Mouse (Mus musculus) erythroblast, adult 5-6 weeks (primary cell): ENCODE results near the gene Ccr10. TPM values are rescaled to one million over a fixed set of nuclear protein-coding genes. Genes with fewer than 3 reads are reported as not detected.
"Not testable (repeated sequence)": the region's sequence is repeated elsewhere in the genome, so short reads cannot be mapped to it uniquely, and the experiment has no call there.

ENCODE experiments used
- ATAC-seq: replicated peaks from 2 replicates; pipeline ENCODE4 v1.8.0; 2016; ENCODE audit warnings: moderate number of reproducible peaks, mild to moderate bottlenecking, moderate TSS enrichment, inconsistent platforms; ENCODE audit not compliant: poor library complexity, low FRiP score, severe bottlenecking
- total RNA-seq, 2 experiments: library from RNA; stranded (forward) in 1 of 2; stranded (reverse) in 1 of 2; fragments of 150-400 nt in 1 of 2; fragments of 200-764, 138-1000 nt in 1 of 2; gene quantifications; 2 replicates each; pipeline versions ENCODE4 v1.2.3 to v1.2.4; 2015 to 2017; ENCODE audit warnings: low replicate concordance in 2 of 2

The Ccr10 gene
- total RNA-seq, 2 experiments from 2014 or later, result not detected

DNA sequence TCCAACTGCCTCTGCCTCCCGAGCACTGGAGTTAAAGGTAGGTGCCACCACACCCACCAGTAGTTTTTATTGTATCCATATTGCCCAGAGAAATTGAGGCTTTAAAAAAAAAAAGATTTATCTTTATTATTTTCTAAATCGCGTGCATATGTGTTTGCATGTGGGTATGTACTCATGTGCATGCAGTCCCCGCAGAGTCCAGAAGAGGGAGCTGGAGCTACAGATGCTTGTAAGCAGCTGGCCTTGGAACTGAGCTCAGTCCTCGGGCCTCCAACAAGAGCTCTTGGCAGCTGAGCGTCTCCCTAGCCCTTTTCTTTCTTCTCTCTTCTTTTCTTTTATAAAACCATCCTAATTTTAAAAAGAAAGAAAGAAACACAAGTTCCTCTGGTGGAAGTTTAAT is 43.5 kb downstream of the Ccr10 start:
- peak; percentile 68 for ATAC-seq

DNA sequence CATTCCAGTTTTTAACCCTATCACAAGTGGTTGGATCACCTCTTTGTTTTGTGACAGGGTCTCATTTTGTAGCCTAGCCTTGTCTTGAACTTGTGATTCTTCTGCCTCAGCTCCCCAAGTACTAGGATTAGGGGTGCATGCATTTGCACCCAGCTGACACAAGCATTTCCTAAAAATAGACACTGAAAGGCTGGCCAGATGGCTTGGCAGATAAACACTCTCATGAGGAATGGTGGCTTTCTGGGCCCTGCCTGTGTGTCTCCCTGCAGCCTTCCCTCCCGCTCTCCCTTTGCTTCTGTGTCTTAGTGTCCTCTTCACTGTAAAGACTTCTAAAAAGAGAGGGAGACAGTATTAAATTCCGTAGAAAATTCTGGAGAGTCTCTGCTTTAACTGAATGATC is 44.1 kb downstream of the Ccr10 start:
- ATAC-seq, result no peak

DNA sequence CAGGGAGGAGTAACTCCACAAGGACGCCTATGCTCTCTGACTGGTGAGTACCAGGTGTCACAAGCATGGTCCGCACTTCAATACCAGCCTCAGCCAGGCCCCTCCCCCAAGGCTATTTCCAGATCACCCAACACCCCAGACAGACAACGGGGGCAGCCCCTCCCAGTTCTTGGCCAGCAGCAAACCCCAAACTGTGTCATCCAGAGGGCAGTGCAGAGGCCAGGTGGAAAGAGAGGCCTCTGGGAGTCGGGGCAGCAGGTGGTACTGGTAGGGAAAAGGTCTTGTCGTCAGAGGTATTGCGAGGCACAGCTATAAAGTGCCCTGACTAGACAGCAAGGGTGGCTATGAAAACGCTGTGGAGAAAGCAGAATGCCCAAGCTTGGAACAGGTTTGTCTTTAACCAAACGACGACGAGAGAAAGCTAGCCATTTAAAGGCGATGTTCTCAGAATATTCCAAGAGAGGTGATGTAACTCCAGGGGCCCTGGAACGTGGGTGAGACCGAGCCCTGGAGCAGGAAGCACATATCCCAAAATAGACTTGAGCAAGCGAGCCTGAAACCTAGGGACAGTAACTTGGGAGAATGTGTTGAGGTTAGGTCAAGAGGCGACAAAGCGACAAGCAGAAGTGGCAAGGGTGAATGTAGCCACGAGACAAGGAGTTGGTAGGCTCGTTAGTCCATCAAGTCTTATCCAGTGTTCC is 45.0 kb downstream of the Ccr10 start:
- ATAC-seq, result no peak

DNA sequence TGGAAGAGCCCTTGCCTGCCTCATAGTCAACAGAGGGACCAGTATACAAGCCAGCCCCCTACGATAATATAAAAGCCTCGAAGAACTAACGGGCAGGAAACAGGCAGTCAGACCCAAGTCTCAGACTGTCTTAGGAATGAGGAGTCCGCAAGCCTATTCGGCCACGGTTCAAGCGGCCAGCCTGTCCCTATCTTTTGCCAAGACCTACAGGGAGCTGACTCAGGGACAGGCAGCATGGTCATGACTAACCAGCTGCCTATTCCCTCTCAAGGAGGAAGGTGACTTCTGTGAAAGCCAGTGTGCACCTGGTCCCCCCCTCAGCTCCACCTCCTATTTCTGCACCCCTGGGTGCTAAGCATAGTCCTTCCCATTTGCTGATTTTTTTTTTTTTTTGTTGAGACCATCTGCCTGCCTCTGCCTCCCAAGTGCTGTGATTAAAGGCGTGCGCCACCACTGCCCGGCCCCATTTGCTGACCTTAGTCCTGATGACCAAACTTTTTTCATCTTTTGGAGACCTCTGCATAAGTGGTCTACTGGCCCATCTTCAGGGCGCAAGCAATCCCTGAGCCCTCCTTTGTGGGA is 46.2 kb downstream of the Ccr10 start:
- no peak for ATAC-seq

DNA sequence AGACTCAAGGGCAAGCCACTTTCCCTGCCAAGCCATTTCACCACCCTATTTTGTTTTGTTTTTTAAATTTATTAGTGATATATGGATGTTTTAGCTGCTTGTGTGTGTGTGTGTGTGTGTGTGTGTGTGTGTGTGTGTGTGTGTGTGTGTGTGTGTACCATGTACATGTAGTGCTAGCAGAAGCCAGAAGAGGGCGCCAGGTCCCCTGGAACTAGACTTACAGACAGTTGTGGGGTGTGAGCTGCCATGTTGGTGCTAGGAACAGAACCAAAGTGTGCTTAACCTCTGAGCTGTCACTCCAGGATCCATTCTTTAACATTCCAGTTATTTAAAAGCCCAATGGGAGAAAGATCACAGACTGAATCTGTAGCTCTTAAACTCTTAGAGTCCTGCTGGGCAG is 48.2 kb downstream of the Ccr10 start:
- no peak for ATAC-seq

DNA sequence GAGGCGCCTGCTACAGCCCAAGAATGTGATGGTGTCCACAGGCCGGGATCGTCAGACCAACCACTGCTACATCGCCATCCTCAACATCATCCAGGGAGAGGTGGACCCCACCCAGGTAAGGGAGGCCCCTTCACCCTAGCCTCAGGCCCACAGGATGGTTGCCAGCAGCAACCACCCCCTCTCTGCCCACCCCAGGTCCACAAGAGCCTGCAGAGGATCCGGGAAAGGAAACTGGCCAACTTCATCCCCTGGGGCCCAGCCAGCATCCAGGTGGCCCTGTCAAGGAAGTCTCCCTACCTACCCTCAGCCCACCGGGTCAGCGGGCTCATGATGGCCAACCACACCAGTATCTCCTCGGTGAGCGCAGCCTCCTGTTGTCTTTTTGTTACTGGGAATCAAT is 50.2 kb downstream of the Ccr10 start:
- ATAC-seq, result not testable (repeated sequence)

DNA sequence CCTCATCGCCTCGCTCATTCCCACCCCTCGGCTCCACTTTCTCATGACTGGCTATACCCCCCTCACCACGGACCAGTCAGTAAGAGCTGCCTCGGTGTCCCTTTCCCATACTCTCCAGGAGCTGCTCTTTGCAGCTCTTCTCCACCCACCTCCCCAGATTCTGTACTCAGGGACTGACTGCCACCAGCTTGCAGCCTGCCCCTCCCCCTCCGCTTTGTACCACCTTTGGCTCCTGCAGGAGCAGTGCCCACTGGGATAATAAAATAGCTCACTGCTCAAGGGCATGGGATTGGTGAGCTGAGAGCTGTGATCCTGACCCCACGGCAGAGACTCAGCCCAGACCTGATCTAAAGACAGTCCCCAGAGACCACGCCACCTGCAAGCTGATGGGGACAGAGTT is 50.7 kb downstream of the Ccr10 start:
- not testable (repeated sequence) for ATAC-seq

Other genes with a start within 250 kb of the Ccr10 start
- gene Stat3, start 235.9 kb downstream of the Ccr10 start, total RNA-seq (2015; ENCODE audit: low replicate concordance), result 16.7 and 43.4 TPM in 2 replicates
- gene Stat3, start 235.9 kb downstream of the Ccr10 start, total RNA-seq (2017; ENCODE audit: low replicate concordance), result 37.8 and 51.4 TPM in 2 replicates
- 0.63 TPM in 1 of 2 replicates, not detected in the other for gene Cavin1, start 204.6 kb downstream of the Ccr10 start, total RNA-seq (2015; ENCODE audit: low replicate concordance)
- 1.1 TPM in 1 of 2 replicates, not detected in the other for gene Cavin1, start 204.6 kb downstream of the Ccr10 start, total RNA-seq (2017; ENCODE audit: low replicate concordance)
- gene Atp6v0a1, start 166.0 kb downstream of the Ccr10 start, total RNA-seq (2015; ENCODE audit: low replicate concordance), result 487 and 539 TPM in 2 replicates
- gene Atp6v0a1, start 166.0 kb downstream of the Ccr10 start, total RNA-seq (2017; ENCODE audit: low replicate concordance), result 528 and 748 TPM in 2 replicates
- gene Naglu, start 105.4 kb downstream of the Ccr10 start, total RNA-seq (2015; ENCODE audit: low replicate concordance), result 3.1 and 3.7 TPM in 2 replicates
- gene Naglu, start 105.4 kb downstream of the Ccr10 start, total RNA-seq (2017; ENCODE audit: low replicate concordance), result 2.0 and 2.8 TPM in 2 replicates
- gene Hsd17b1, start 97.0 kb downstream of the Ccr10 start, total RNA-seq (2015; ENCODE audit: low replicate concordance), result 2.1 TPM in 1 of 2 replicates, not detected in the other
- gene Hsd17b1, start 97.0 kb downstream of the Ccr10 start, total RNA-seq (2017; ENCODE audit: low replicate concordance), result 1.9 TPM in 1 of 2 replicates, not detected in the other
- gene Coasy, start 92.9 kb downstream of the Ccr10 start, total RNA-seq (2015; ENCODE audit: low replicate concordance), result 6.7 and 7.5 TPM in 2 replicates
- gene Coasy, start 92.9 kb downstream of the Ccr10 start, total RNA-seq (2017; ENCODE audit: low replicate concordance), result 3.8 and 9.6 TPM in 2 replicates
- 20.5 and 26.9 TPM in 2 replicates for gene Mlx, start 88.2 kb downstream of the Ccr10 start, total RNA-seq (2015; ENCODE audit: low replicate concordance)
- 18.4 and 23.7 TPM in 2 replicates for gene Mlx, start 88.2 kb downstream of the Ccr10 start, total RNA-seq (2017; ENCODE audit: low replicate concordance)
- 2.7 and 4.4 TPM in 2 replicates for gene Psmc3ip, start 80.0 kb downstream of the Ccr10 start, total RNA-seq (2015; ENCODE audit: low replicate concordance)
- 4.1 and 13.7 TPM in 2 replicates for gene Psmc3ip, start 80.0 kb downstream of the Ccr10 start, total RNA-seq (2017; ENCODE audit: low replicate concordance)
- 35.7 and 40.3 TPM in 2 replicates for gene Retreg3, start 55.5 kb downstream of the Ccr10 start, total RNA-seq (2015; ENCODE audit: low replicate concordance)
- gene Retreg3, start 55.5 kb downstream of the Ccr10 start, total RNA-seq (2017; ENCODE audit: low replicate concordance), result 88.4 and 93.1 TPM in 2 replicates
- gene Tubg1, start 55.5 kb downstream of the Ccr10 start, total RNA-seq (2015; ENCODE audit: low replicate concordance), result 5.6 and 12.5 TPM in 2 replicates
- 8.2 and 10.5 TPM in 2 replicates for gene Tubg1, start 55.5 kb downstream of the Ccr10 start, total RNA-seq (2017; ENCODE audit: low replicate concordance)
- not detected in 2 replicates for gene Tubg2, start 19.5 kb downstream of the Ccr10 start, total RNA-seq (2015; ENCODE audit: low replicate concordance)
- not detected in 2 replicates for gene Tubg2, start 19.5 kb downstream of the Ccr10 start, total RNA-seq (2017; ENCODE audit: low replicate concordance)
- 0.58 and 0.63 TPM in 2 replicates for gene Cntnap1, start 4.9 kb downstream of the Ccr10 start, total RNA-seq (2015; ENCODE audit: low replicate concordance)
- gene Cntnap1, start 4.9 kb downstream of the Ccr10 start, total RNA-seq (2017; ENCODE audit: low replicate concordance), result 0.17 TPM in 1 of 2 replicates, not detected in the other
- gene Plekhh3, start 4.1 kb downstream of the Ccr10 start, total RNA-seq (2015; ENCODE audit: low replicate concordance), result not detected in 2 replicates
- 1.1 TPM in 1 of 2 replicates, not detected in the other for gene Plekhh3, start 4.1 kb downstream of the Ccr10 start, total RNA-seq (2017; ENCODE audit: low replicate concordance)
- 161 and 177 TPM in 2 replicates for gene Ezh1, start 51.0 kb upstream of the Ccr10 start, total RNA-seq (2015; ENCODE audit: low replicate concordance)
- gene Ezh1, start 51.0 kb upstream of the Ccr10 start, total RNA-seq (2017; ENCODE audit: low replicate concordance), result 208 and 251 TPM in 2 replicates
- 2.7 TPM in 1 of 2 replicates, not detected in the other for gene Ramp2, start 70.6 kb upstream of the Ccr10 start, total RNA-seq (2015; ENCODE audit: low replicate concordance)
- not detected in 2 replicates for gene Ramp2, start 70.6 kb upstream of the Ccr10 start, total RNA-seq (2017; ENCODE audit: low replicate concordance)
- gene Vps25, start 78.3 kb upstream of the Ccr10 start, total RNA-seq (2015; ENCODE audit: low replicate concordance), result 83.8 and 91.5 TPM in 2 replicates
- gene Vps25, start 78.3 kb upstream of the Ccr10 start, total RNA-seq (2017; ENCODE audit: low replicate concordance), result 25.0 and 31.3 TPM in 2 replicates
- 2.3 and 17.7 TPM in 2 replicates for gene Wnk4, start 85.1 kb upstream of the Ccr10 start, total RNA-seq (2015; ENCODE audit: low replicate concordance)
- 1.5 and 6.0 TPM in 2 replicates for gene Wnk4, start 85.1 kb upstream of the Ccr10 start, total RNA-seq (2017; ENCODE audit: low replicate concordance)
- 0.96 TPM in 1 of 2 replicates, not detected in the other for gene Cntd1, start 103.6 kb upstream of the Ccr10 start, total RNA-seq (2015; ENCODE audit: low replicate concordance)
- 2.2 and 5.4 TPM in 2 replicates for gene Cntd1, start 103.6 kb upstream of the Ccr10 start, total RNA-seq (2017; ENCODE audit: low replicate concordance)
- 12.3 and 29.8 TPM in 2 replicates for gene Coa3, start 103.7 kb upstream of the Ccr10 start, total RNA-seq (2015; ENCODE audit: low replicate concordance)
- gene Coa3, start 103.7 kb upstream of the Ccr10 start, total RNA-seq (2017; ENCODE audit: low replicate concordance), result 5.3 and 10.6 TPM in 2 replicates
- gene Becn1, start 126.8 kb upstream of the Ccr10 start, total RNA-seq (2015; ENCODE audit: low replicate concordance), result 98.0 and 105 TPM in 2 replicates
- gene Becn1, start 126.8 kb upstream of the Ccr10 start, total RNA-seq (2017; ENCODE audit: low replicate concordance), result 362 and 618 TPM in 2 replicates
- gene Psme3, start 140.8 kb upstream of the Ccr10 start, total RNA-seq (2015; ENCODE audit: low replicate concordance), result 797 and 835 TPM in 2 replicates
- 707 and 918 TPM in 2 replicates for gene Psme3, start 140.8 kb upstream of the Ccr10 start, total RNA-seq (2017; ENCODE audit: low replicate concordance)
- gene Aoc2, start 149.6 kb upstream of the Ccr10 start, total RNA-seq (2015; ENCODE audit: low replicate concordance), result 47.1 and 65.0 TPM in 2 replicates
- 44.1 and 45.0 TPM in 2 replicates for gene Aoc2, start 149.6 kb upstream of the Ccr10 start, total RNA-seq (2017; ENCODE audit: low replicate concordance)
- 4.0 and 6.9 TPM in 2 replicates for gene Aoc3, start 155.2 kb upstream of the Ccr10 start, total RNA-seq (2015; ENCODE audit: low replicate concordance)
- gene Aoc3, start 155.2 kb upstream of the Ccr10 start, total RNA-seq (2017; ENCODE audit: low replicate concordance), result 2.9 and 6.6 TPM in 2 replicates
- gene G6pc, start 192.1 kb upstream of the Ccr10 start, total RNA-seq (2015; ENCODE audit: low replicate concordance), result not detected in 2 replicates
- gene G6pc, start 192.1 kb upstream of the Ccr10 start, total RNA-seq (2017; ENCODE audit: low replicate concordance), result 0.70 TPM in 1 of 2 replicates, not detected in the other
- gene Aarsd1, start 242.2 kb upstream of the Ccr10 start, total RNA-seq (2015; ENCODE audit: low replicate concordance), result 2.9 and 5.2 TPM in 2 replicates
- 4.6 and 17.4 TPM in 2 replicates for gene Aarsd1, start 242.2 kb upstream of the Ccr10 start, total RNA-seq (2017; ENCODE audit: low replicate concordance)
- not detected in 2 replicates for gene Gm27029, start 249.4 kb upstream of the Ccr10 start, total RNA-seq (2015; ENCODE audit: low replicate concordance)
- gene Gm27029, start 249.4 kb upstream of the Ccr10 start, total RNA-seq (2017; ENCODE audit: low replicate concordance), result not detected in 2 replicates
- gene Rundc1, start 249.6 kb upstream of the Ccr10 start, total RNA-seq (2015; ENCODE audit: low replicate concordance), result 2.1 and 3.3 TPM in 2 replicates
- 0.56 and 2.7 TPM in 2 replicates for gene Rundc1, start 249.6 kb upstream of the Ccr10 start, total RNA-seq (2017; ENCODE audit: low replicate concordance)
- 2.9 TPM in 1 of 2 replicates, not detected in the other for gene Ptges3l, start 249.9 kb upstream of the Ccr10 start, total RNA-seq (2015; ENCODE audit: low replicate concordance)
- gene Ptges3l, start 249.9 kb upstream of the Ccr10 start, total RNA-seq (2017; ENCODE audit: low replicate concordance), result not detected in 2 replicates